Mouse (Mus musculus) liver, embryonic 14.5 days (tissue): ENCODE results near the gene Rassf1. TPM values are rescaled to one million over a fixed set of nuclear protein-coding genes. Genes with fewer than 3 reads are reported as not detected.

Experiments used
- ATAC-seq: fragments of 200-750 bp; cut with Nextera tagmentation; 2 replicates; pipeline ENCODE4 v1.8.0; 2017; ENCODE audit warnings: moderate number of reproducible peaks, mild to moderate bottlenecking, moderate library complexity; ENCODE audit not compliant: insufficient read depth
- DNase-seq, 3 experiments: peaks; one replicate each; pipeline ENCODE4 v3.0.0-alpha.2; 2012 to 2013; ENCODE audit warnings: low read depth in 3 of 3, low spot score in 3 of 3
- H3K27ac ChIP-seq: fragments of 300-500 bp; sonication (generic); 2 replicates; pipeline ENCODE4 v1.5.1; 2014; ENCODE audit warnings: moderate library complexity, mild to moderate bottlenecking, control low read depth, inconsistent platforms
- H3K27me3 ChIP-seq: fragments of 300-500 bp; sonication (generic); 2 replicates; pipeline ENCODE4 v1.6.1; 2014; ENCODE audit warnings: mild to moderate bottlenecking, low read length, moderate library complexity; ENCODE audit not compliant: control insufficient read depth, insufficient read depth
- H3K36me3 ChIP-seq: fragments of 300-500 bp; sonication (generic); replicated peaks from 2 replicates; pipeline ENCODE4 v1.6.1; 2014; ENCODE audit warnings: low read depth; ENCODE audit not compliant: control insufficient read depth, insufficient read depth
- H3K4me1 ChIP-seq, 2 experiments: fragments of 200-500 bp in 1 of 2; fragments of 300-500 bp in 1 of 2; sonication (generic) in 1 of 2; replicated peaks; 2 replicates each; pipeline ENCODE4 v1.6.1; 2012 to 2014; ENCODE audit warnings: antibody characterized with exemption in 1 of 2, inconsistent platforms in 1 of 2, low read length in 1 of 2; ENCODE audit not compliant: control insufficient read depth in 2 of 2, insufficient read depth in 2 of 2
- H3K4me2 ChIP-seq: fragments of 300-500 bp; sonication (generic); 2 replicates; pipeline ENCODE4 v1.6.1; 2014; ENCODE audit warnings: low read depth, mild to moderate bottlenecking, control low read depth, moderate library complexity
- H3K4me3 ChIP-seq, 2 experiments: fragments of 200-500 bp in 1 of 2; fragments of 300-500 bp in 1 of 2; sonication (generic) in 1 of 2; 2 replicates each; pipeline ENCODE4 v1.5.1; 2012 to 2014; ENCODE audit warnings: low read depth in 2 of 2, low read length in 2 of 2, mild to moderate bottlenecking in 2 of 2, control low read depth in 1 of 2, inconsistent platforms in 1 of 2, moderate library complexity in 1 of 2; ENCODE audit not compliant: insufficient read depth in 1 of 2
- H3K9ac ChIP-seq: fragments of 300-500 bp; sonication (generic); replicated peaks from 2 replicates; pipeline ENCODE4 v1.6.1; 2014; ENCODE audit warnings: mild to moderate bottlenecking, control low read depth, moderate library complexity
- H3K9me3 ChIP-seq: fragments of 300-500 bp; sonication (generic); 2 replicates; pipeline ENCODE4 v1.6.1; 2016; ENCODE audit warnings: low read length, mixed read lengths; ENCODE audit not compliant: control insufficient read depth
- CTCF ChIP-seq: IDR thresholded peaks from 2 replicates; pipeline ENCODE4 v1.5.1; 2016; ENCODE audit warnings: antibody characterized with exemption, low read depth, control low read depth
- EP300 ChIP-seq: IDR thresholded peaks from 2 replicates; pipeline ENCODE4 v1.6.1; 2016; ENCODE audit warnings: antibody characterized with exemption, low read depth
- WGBS: fragments of 180-500 bp; shearing (Covaris S2); extraction: QIAGEN DNeasy Blood & Tissue Kit; methylation state at CpG from one replicate; pipeline ENCODE4 v1.1.7; 2014; ENCODE audit not compliant: insufficient replicate concordance; 5-methylcytosine and 5-hydroxymethylcytosine counted together
- polyA plus RNA-seq, 2 experiments: library from polyadenylated mRNA; depleted of rRNA in 1 of 2; stranded (reverse) in 1 of 2; unstranded in 1 of 2; fragments of >200 nt; fragmentation: Nextera tagmentation in 1 of 2; extraction: Ambion mirVana in 1 of 2; gene quantifications; 2 replicates each; pipeline versions ENCODE4 v1.2.1 to v1.2.3; 2012 to 2014

Rassf1 gene
- polyA plus RNA-seq, 2 experiments: 11.2 to 13.6 TPM

GRCm38 (mm10) chr9:107521190-107521589 is 30.2 kb upstream of the Rassf1 start:
- DNase-seq: no peak
- no peaks in the 10 kb centered on the region for H3K9me3 ChIP-seq
- no peak overlapping the region for H3K4me2 ChIP-seq
- no peak for ATAC-seq
- no peak overlapping the region for H3K27ac ChIP-seq
- no peak overlapping the region for H3K9ac ChIP-seq
- H3K27me3 ChIP-seq: peaks cover 10% of the 10 kb centered on the region
- no peak for TF ChIP-seq CTCF
- TF ChIP-seq EP300: no peak
- 41% methylated on average over 5 of the region's 5 CpGs for WGBS
- H3K4me3 ChIP-seq: no peak overlapping the region
- H3K4me1 ChIP-seq: no peaks in the 10 kb centered on the region
- H3K36me3 ChIP-seq: no peaks in the 10 kb centered on the region

GRCm38 (mm10) chr9:107521711-107522399 is 29.5 kb upstream of the Rassf1 start:
- ATAC-seq (no peak), DNase-seq (no peak)
- no peaks in the 10 kb centered on the region for H3K4me1 ChIP-seq
- H3K27ac ChIP-seq: no peak overlapping the region
- H3K4me3 ChIP-seq: no peak overlapping the region
- peaks cover 15% of the 10 kb centered on the region for H3K27me3 ChIP-seq
- TF ChIP-seq EP300: no peak
- TF ChIP-seq CTCF: no peak
- WGBS: 25% methylated on average over 25 of the region's 25 CpGs
- H3K9me3 ChIP-seq: no peaks in the 10 kb centered on the region
- no peaks in the 10 kb centered on the region for H3K36me3 ChIP-seq
- H3K9ac ChIP-seq: no peak overlapping the region
- H3K4me2 ChIP-seq: peak overlapping the region; percentile 6

- Histone ChIP-seq H3K36me3 (no peaks in the 10 kb centered on the region), H3K4me3 (no peak overlapping the region), H3K27ac (no peak overlapping the region), H3K9ac (no peak overlapping the region), H3K9me3 (no peaks in the 10 kb centered on the region), H3K4me1 (no peaks in the 10 kb centered on the region), H3K4me2 (no peak overlapping the region), H3K27me3 (peaks cover 20% of the 10 kb centered on the region)
- TF ChIP-seq EP300: no peak
- TF ChIP-seq CTCF: no peak
- WGBS: 58% methylated on average over 2 of the region's 2 CpGs
- no peak for DNase-seq
- no peak for ATAC-seq
Measured at GRCm38 (mm10) chr9:107522400-107522711, 29.0 kb upstream of the Rassf1 start.

GRCm38 (mm10) chr9:107526198-107527026 is 24.9 kb upstream of the Rassf1 start:
- DNase-seq: peak in 2 of 3 experiments; percentile 47 to 58
- Histone ChIP-seq H3K9me3 (no peaks in the 10 kb centered on the region), H3K4me3 (peak overlapping the region in 1 of 2 experiments; percentile 22; a peak in 2 of 4 replicates), H3K4me2 (peak overlapping the region; percentile 52), H3K27me3 (peaks cover 25% of the 10 kb centered on the region), H3K27ac (no peak overlapping the region), H3K4me1 (no peaks in the 10 kb centered on the region), H3K36me3 (no peaks in the 10 kb centered on the region), H3K9ac (no peak overlapping the region)
- ATAC-seq: peak; percentile 59
- WGBS: 7% methylated on average over 44 of the region's 44 CpGs
- TF ChIP-seq CTCF (0 out of 2 replicates have a peak, but pooled peaks have one; percentile 1), EP300 (no peak)

GRCm38 (mm10) chr9:107533791-107534407 is 17.5 kb upstream of the Rassf1 start, which contains the start of gene Tmem115:
TSS of gene Tmem115 (plus strand) at chr9:107533945.
- Histone ChIP-seq H3K4me2 (peak within 1 kb of the TSS; percentile 82), H3K36me3 (peaks cover 15% of the 10 kb centered on the region), H3K27ac (peak within 1 kb of the TSS; percentile 65), H3K4me3 (peak within 1 kb of the TSS; percentile 81 to 94), H3K9me3 (no peaks in the 10 kb centered on the region), H3K27me3 (no peaks in the 10 kb centered on the region), H3K4me1 (peaks cover 8 to 22% of the 10 kb centered on the region in 2 experiments), H3K9ac (peak within 1 kb of the TSS; percentile 94)
- ATAC-seq (peak; percentile 90), DNase-seq (peak; percentile 87 to 91 (median 90))
- TF ChIP-seq EP300 (no peak), CTCF (no peak)
- under 1% methylated on average over 48 of the region's 48 CpGs for WGBS
